Mouse (Mus musculus) 416B (cell line): Measurements from ENCODE around the gene Bmyc.
"Not testable (repeated sequence)": the region's sequence is repeated elsewhere in the genome, so short reads cannot be mapped to it uniquely, and the experiment has no call there.

Experiments
- DNase-seq: peaks from one replicate; pipeline ENCODE4 v3.0.0; 2011; ENCODE audit warnings: low read depth

Bmyc gene

DNA sequence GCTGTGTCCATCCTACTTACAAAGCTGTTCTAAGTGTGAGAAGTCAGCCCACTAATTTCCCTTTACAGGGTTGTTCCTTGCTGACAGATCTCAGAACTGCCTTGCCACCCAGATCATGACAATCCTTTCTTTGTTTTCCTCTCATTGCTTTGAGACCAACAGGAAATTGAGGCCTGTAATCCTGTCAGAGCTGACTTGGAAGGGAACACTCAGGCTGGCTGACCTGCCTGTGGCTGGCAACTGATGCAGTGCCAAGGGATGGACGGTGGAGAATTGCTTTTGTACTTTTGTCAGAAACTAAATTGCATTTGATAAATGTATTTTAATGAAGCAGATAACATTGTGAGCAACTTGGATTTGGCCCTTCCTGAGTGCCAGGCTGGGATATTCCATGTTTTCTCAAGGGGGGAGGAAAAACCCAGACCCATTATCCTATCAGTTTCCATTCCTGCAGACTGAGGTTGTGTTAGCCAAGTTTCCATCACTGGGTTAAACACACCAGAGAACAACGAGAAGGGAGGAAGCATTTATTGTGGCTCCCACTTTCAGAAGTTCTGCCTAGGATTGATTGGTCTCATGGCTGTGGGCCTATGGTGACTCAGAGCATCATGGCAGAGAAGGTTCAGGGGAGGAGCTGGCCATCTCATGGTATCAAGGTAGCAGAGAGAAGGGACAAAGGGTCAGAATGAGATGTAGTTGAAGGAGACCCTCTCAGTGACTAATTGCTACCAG, 26.8 kb downstream of the Bmyc start:
- DNase-seq, result no peak

DNA sequence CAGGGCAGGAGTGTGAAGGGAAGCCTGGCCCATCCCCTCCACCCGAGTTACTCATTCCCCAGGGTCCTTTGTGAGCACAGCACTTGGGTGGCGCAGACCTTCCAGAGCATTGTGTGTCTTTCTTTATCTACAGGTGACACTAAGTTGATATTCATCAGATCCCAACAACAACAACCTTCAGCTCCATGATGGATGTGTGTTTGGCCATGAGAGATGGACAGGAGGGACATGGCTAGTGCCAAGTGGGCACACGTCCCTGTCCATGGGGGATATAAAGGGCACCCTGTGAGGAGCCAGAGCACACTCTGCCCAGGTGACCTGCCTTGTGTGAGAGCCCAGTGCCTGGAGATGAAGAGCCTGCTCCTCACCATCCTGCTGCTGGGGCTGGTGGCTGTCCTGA, 30.2 kb downstream of the Bmyc start, which contains the start of gene Obp2b:
Gene Obp2b (plus strand): TSS at position 301 of the 400 bp plus-strand sequence.
- DNase-seq, result not testable (repeated sequence)

DNA sequence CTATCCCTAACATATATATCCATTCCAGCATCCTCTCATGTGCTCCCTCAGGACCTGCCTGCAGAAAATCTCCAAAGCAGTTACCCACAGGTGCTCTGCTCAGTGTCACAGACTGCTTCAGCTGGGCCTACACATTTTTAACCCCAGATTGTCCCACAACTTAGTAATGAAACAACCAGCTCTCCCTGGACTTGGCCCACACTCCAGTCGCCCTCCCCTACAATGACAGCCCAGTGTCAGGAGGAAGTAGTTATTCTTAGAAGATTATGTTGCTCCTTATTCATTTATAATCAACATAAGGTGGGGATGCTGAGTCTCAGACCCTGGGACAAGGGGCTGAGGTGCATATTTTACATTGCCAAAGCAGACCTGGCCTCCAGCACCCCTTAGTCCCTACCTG, 35.1 kb downstream of the Bmyc start:
- peak; percentile 17 for DNase-seq

DNA sequence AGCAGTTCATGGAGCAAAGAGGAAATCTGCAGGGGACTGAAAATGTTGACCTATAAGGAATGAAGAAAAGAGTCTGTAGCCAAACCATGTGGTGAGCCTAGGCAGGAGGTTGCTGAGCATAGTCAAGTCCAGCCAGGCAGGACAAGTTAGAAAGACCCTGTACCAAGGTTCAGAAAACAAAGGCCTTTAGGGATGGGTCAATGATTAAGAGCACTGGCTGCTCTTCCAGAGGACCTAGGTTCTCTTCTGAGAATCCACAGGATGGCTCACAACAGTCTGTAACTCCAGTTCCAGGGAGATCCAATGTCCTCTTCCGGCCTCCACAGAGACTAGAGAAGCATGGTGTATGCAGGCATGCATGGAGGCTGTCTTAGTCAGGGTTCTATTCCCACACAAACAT, 47.7 kb downstream of the Bmyc start:
- no peak for DNase-seq
